Mouse (Mus musculus) lung, embryonic 14.5 days (tissue): Measurements from ENCODE around the gene Cyth4. TPM values are rescaled to one million over a fixed set of nuclear protein-coding genes. Genes with fewer than 3 reads are reported as not detected.

Source experiments
- ATAC-seq: fragments of 200-750 bp; cut with Nextera tagmentation; 2 replicates; pipeline ENCODE4 v1.8.0; 2017; ENCODE audit warnings: mild to moderate bottlenecking, moderate TSS enrichment, moderate library complexity; ENCODE audit not compliant: insufficient read depth
- DNase-seq: peaks from one replicate; pipeline ENCODE4 v3.0.0-alpha.2; 2015
- H3K27ac ChIP-seq: fragments of 300-500 bp; sonication (generic); 2 replicates; pipeline ENCODE4 v1.5.1; 2014; ENCODE audit warnings: low read depth, mild to moderate bottlenecking, moderate library complexity
- H3K27me3 ChIP-seq: fragments of 300-500 bp; sonication (generic); 2 replicates; pipeline ENCODE4 v1.6.1; 2014; ENCODE audit warnings: low read length, control low read depth; ENCODE audit not compliant: insufficient read depth
- H3K36me3 ChIP-seq: fragments of 300-500 bp; sonication (generic); 2 replicates; pipeline ENCODE4 v1.6.1; 2014; ENCODE audit warnings: control low read depth; ENCODE audit not compliant: insufficient read depth
- H3K4me1 ChIP-seq: fragments of 300-500 bp; sonication (generic); 2 replicates; pipeline ENCODE4 v1.6.1; 2014; ENCODE audit warnings: antibody characterized with exemption, control low read depth; ENCODE audit not compliant: insufficient read depth
- H3K4me2 ChIP-seq: fragments of 300-500 bp; sonication (generic); 2 replicates; pipeline ENCODE4 v1.6.1; 2014; ENCODE audit warnings: mild to moderate bottlenecking
- H3K4me3 ChIP-seq: fragments of 300-500 bp; sonication (generic); 2 replicates; pipeline ENCODE4 v1.5.1; 2014; ENCODE audit warnings: low read depth, low read length
- H3K9ac ChIP-seq: fragments of 300-500 bp; sonication (generic); 2 replicates; pipeline ENCODE4 v1.6.1; 2014
- H3K9me3 ChIP-seq: fragments of 300-500 bp; sonication (generic); 2 replicates; pipeline ENCODE4 v1.6.1; 2016; ENCODE audit warnings: low read depth, low read length, control low read depth
- CTCF ChIP-seq: IDR thresholded peaks from 2 replicates; pipeline ENCODE4 v1.5.1; 2016; ENCODE audit warnings: antibody characterized with exemption, low read depth
- WGBS: fragments of 180-500 bp; shearing (Covaris S2); extraction: QIAGEN DNeasy Blood & Tissue Kit; methylation state at CpG from one replicate; pipeline ENCODE4 v1.1.7; 2014; 5-methylcytosine and 5-hydroxymethylcytosine counted together
- polyA plus RNA-seq: library from polyadenylated mRNA; unstranded; fragments of >200 nt; fragmentation: Nextera tagmentation; extraction: Ambion mirVana; gene quantifications from 2 replicates; pipeline ENCODE4 v1.2.1, GENCODE M21; 2014

Cyth4 gene
- polyA plus RNA-seq, 1 experiment from 2014 or later = 4.9 TPM

- ATAC-seq (no peak), DNase-seq (no peak)
- Histone ChIP-seq H3K9me3 (no peaks in the 10 kb centered on the region), H3K4me3 (no peak overlapping the region), H3K4me2 (no peak overlapping the region), H3K4me1 (no peaks in the 10 kb centered on the region), H3K36me3 (no peaks in the 10 kb centered on the region), H3K27ac (no peak overlapping the region), H3K9ac (no peak overlapping the region), H3K27me3 (no peaks in the 10 kb centered on the region)
- no peak for TF ChIP-seq CTCF
- WGBS = 89% methylated on average over 5 of the region's 5 CpGs
Observed at GRCm38 (mm10) chr15:78570170-78570569, 26.7 kb upstream of the Cyth4 start.

- Histone ChIP-seq H3K4me2 (no peak overlapping the region), H3K9me3 (no peaks in the 10 kb centered on the region), H3K4me3 (peak overlapping the region; percentile 6; the same call in 1 of the 2 replicates), H3K27ac (peak overlapping the region; percentile 30; the same call in 1 of the 2 replicates), H3K36me3 (no peaks in the 10 kb centered on the region), H3K9ac (no peak overlapping the region; the same call in 1 of the 2 replicates), H3K27me3 (no peaks in the 10 kb centered on the region), H3K4me1 (no peaks in the 10 kb centered on the region)
- ATAC-seq (no peak; the same call in 1 of the 2 replicates), DNase-seq (no peak)
- TF ChIP-seq CTCF = no peak
- WGBS = 40% methylated on average over 16 of the region's 16 CpGs
Observed at GRCm38 (mm10) chr15:78571554-78572269, 25.1 kb upstream of the Cyth4 start.

GRCm38 (mm10) chr15:78572270-78572600 lies 24.6 kb upstream of the Cyth4 start:
- H3K27me3 ChIP-seq = no peaks in the 10 kb centered on the region
- no peak for DNase-seq
- ATAC-seq = no peak
- H3K9ac ChIP-seq = no peak overlapping the region; the same call in 1 of the 2 replicates
- peak overlapping the region; percentile 30; the same call in 1 of the 2 replicates for H3K27ac ChIP-seq
- no peaks in the 10 kb centered on the region for H3K9me3 ChIP-seq
- WGBS = 89% methylated on average over 5 of the region's 5 CpGs
- H3K4me1 ChIP-seq = no peaks in the 10 kb centered on the region
- no peaks in the 10 kb centered on the region for H3K36me3 ChIP-seq
- no peak for TF ChIP-seq CTCF
- no peak overlapping the region for H3K4me2 ChIP-seq
- peak overlapping the region; percentile 6; the same call in 1 of the 2 replicates for H3K4me3 ChIP-seq

- no peaks in the 10 kb centered on the region for H3K36me3 ChIP-seq
- WGBS = 61% methylated on average over 8 of the region's 8 CpGs
- peak within 1 kb of the TSS; percentile 30; the same call in 1 of the 2 replicates for H3K27ac ChIP-seq
- H3K9me3 ChIP-seq = no peaks in the 10 kb centered on the region
- peak within 1 kb of the TSS; percentile 6; the same call in 1 of the 2 replicates for H3K4me3 ChIP-seq
- no peaks in the 10 kb centered on the region for H3K27me3 ChIP-seq
- no peak for TF ChIP-seq CTCF
- no peak within 1 kb of the TSS; the same call in 1 of the 2 replicates for H3K9ac ChIP-seq
- DNase-seq (peak; percentile 7), ATAC-seq (no peak)
- H3K4me1 ChIP-seq = no peaks in the 10 kb centered on the region
- H3K4me2 ChIP-seq = no peak within 1 kb of the TSS
Observed at GRCm38 (mm10) chr15:78572658-78573397, 24.0 kb upstream of the Cyth4 start, which contains the start of gene Rac2. Gene Rac2, minus strand, starts transcription at chr15:78572783.

- Histone ChIP-seq H3K4me2 (no peak overlapping the region), H3K36me3 (no peaks in the 10 kb centered on the region), H3K27me3 (no peaks in the 10 kb centered on the region), H3K9ac (no peak overlapping the region), H3K27ac (no peak overlapping the region), H3K4me1 (peaks cover 7% of the 10 kb centered on the region; the same call in 1 of the 2 replicates), H3K4me3 (no peak overlapping the region), H3K9me3 (no peaks in the 10 kb centered on the region)
- no peak for TF ChIP-seq CTCF
- ATAC-seq (no peak), DNase-seq (no peak)
- 53% methylated on average over 4 of the region's 4 CpGs for WGBS
Observed at GRCm38 (mm10) chr15:78576284-78576810, 20.5 kb upstream of the Cyth4 start.

- Histone ChIP-seq H3K36me3 (no peaks in the 10 kb centered on the region), H3K4me2 (no peak overlapping the region), H3K4me1 (peaks cover 7% of the 10 kb centered on the region; the same call in 1 of the 2 replicates), H3K9ac (no peak overlapping the region), H3K4me3 (no peak overlapping the region), H3K27ac (no peak overlapping the region), H3K27me3 (peaks cover 2% of the 10 kb centered on the region; the same call in 1 of the 2 replicates), H3K9me3 (no peaks in the 10 kb centered on the region; the same call in 1 of the 2 replicates)
- ATAC-seq (no peak), DNase-seq (no peak)
- 24% methylated on average over 11 of the region's 11 CpGs for WGBS
- TF ChIP-seq CTCF = no peak
Observed at GRCm38 (mm10) chr15:78583352-78583751, 13.5 kb upstream of the Cyth4 start.

- no peaks in the 10 kb centered on the region for H3K36me3 ChIP-seq
- peaks cover 4% of the 10 kb centered on the region; the same call in 1 of the 2 replicates for H3K4me1 ChIP-seq
- H3K4me2 ChIP-seq = no peak overlapping the region
- 86% methylated on average over 7 of the region's 7 CpGs for WGBS
- H3K27ac ChIP-seq = no peak overlapping the region
- no peak for ATAC-seq
- DNase-seq = no peak
- peaks cover 2% of the 10 kb centered on the region; the same call in 1 of the 2 replicates for H3K27me3 ChIP-seq
- no peaks in the 10 kb centered on the region; the same call in 1 of the 2 replicates for H3K9me3 ChIP-seq
- no peak overlapping the region for H3K4me3 ChIP-seq
- H3K9ac ChIP-seq = no peak overlapping the region
- TF ChIP-seq CTCF = no peak
Observed at GRCm38 (mm10) chr15:78585404-78585803, 11.4 kb upstream of the Cyth4 start.
